Mouse (Mus musculus): Measurements from ENCODE around the gene Gm17545. TPM values are rescaled to one million over a fixed set of nuclear protein-coding genes. Genes with fewer than 3 reads are reported as not detected.

Gm17545 gene
- polyA plus RNA-seq, 1 experiment, result not detected

DNA sequence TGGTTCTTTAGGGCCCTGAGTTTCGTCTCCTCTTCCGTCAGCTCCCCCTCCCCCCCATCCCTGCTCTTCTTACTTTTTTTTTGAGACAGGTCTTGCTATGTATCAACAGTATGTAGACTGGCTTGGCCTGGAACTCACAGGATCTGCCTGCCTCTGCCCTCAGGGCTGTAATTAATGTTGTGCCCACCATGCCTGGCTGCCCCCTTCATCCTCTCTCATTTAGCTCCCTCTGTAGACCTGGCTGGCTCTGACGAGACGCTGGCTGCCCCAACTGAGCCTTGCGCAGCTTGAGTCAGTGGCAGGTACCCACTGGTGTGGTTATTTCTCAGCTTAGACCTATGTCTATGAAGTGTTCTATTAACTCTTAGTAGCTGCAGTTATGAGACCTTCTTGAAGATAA, 49.5 kb downstream of the Gm17545 start:
- Histone ChIP-seq H3K4me1 (ENCODE audit: control insufficient read depth, insufficient read depth, low read length) (no peaks in the 10 kb centered on the region), H3K27ac (ENCODE audit: insufficient read depth, low read length) (no peak overlapping the region), H3K4me3 (ENCODE audit: insufficient read depth, low read length) (no peak overlapping the region)
- TF ChIP-seq POLR2A (IDR thresholded peaks at IDR 0.05; ENCODE audit: low read depth, low read length) (no peak), CTCF (IDR thresholded peaks at IDR 0.05; ENCODE audit: borderline replicate concordance, insufficient read depth, low read length) (no peak)

DNA sequence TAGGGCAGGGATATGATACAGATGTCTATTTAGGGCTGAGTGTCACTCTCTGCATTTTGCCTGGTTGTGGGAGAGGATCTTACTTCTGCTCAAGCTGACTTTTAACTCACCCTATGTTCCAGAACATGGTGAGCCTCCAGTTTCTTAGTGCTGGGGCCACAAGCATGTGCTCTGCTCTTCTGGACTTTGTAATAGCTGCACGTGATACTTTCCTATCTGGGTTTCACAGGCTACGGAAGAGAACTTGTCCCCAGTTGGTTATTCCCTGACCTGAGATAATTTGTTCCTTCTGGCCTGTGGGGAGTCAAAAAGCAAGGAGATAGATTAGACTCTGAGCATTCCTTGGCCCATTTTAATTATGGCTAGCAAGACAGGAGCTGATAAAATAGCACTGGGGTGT, 51.5 kb downstream of the Gm17545 start:
- no peak for TF ChIP-seq POLR2A (IDR thresholded peaks at IDR 0.05; ENCODE audit: low read depth, low read length)
- no peak for TF ChIP-seq CTCF (IDR thresholded peaks at IDR 0.05; ENCODE audit: borderline replicate concordance, insufficient read depth, low read length)
- Histone ChIP-seq H3K4me1 (ENCODE audit: control insufficient read depth, insufficient read depth, low read length) (no peaks in the 10 kb centered on the region), H3K4me3 (ENCODE audit: insufficient read depth, low read length) (no peak overlapping the region), H3K27ac (ENCODE audit: insufficient read depth, low read length) (no peak overlapping the region)

Other genes starting within 250 kb of the Gm17545 start
- gene Zfp809, start 228.6 kb upstream of the Gm17545 start, polyA plus RNA-seq (2011; ENCODE audit: insufficient read length, low read depth, missing spikeins), result 35.7 and 38.8 TPM in 2 replicates
- 3.3 and 3.6 TPM in 2 replicates for gene Zfp599, start 194.4 kb upstream of the Gm17545 start, polyA plus RNA-seq (2011; ENCODE audit: insufficient read length, low read depth, missing spikeins)
- 12.9 and 13.5 TPM in 2 replicates for gene Zfp810, start 146.6 kb upstream of the Gm17545 start, polyA plus RNA-seq (2011; ENCODE audit: insufficient read length, low read depth, missing spikeins)
- gene Anln, start 65.1 kb upstream of the Gm17545 start, polyA plus RNA-seq (2011; ENCODE audit: insufficient read length, low read depth, missing spikeins), result 89.1 and 107 TPM in 2 replicates
- gene 9530077C05Rik, start 42.8 kb upstream of the Gm17545 start, polyA plus RNA-seq (2011; ENCODE audit: insufficient read length, low read depth, missing spikeins), result 0.84 and 1.1 TPM in 2 replicates
- gene Rp9, start 15.5 kb downstream of the Gm17545 start, polyA plus RNA-seq (2011; ENCODE audit: insufficient read length, low read depth, missing spikeins), result 27.8 and 30.8 TPM in 2 replicates
- gene Bbs9, start 21.4 kb downstream of the Gm17545 start, polyA plus RNA-seq (2011; ENCODE audit: insufficient read length, low read depth, missing spikeins), result 7.6 and 8.8 TPM in 2 replicates